Mouse (Mus musculus) midbrain, embryonic 15.5 days (tissue): Measurements from ENCODE around the gene Zmpste24. TPM values are rescaled to one million over a fixed set of nuclear protein-coding genes. Genes with fewer than 3 reads are reported as not detected.

Experiments
- ATAC-seq: fragments of 200-750 bp; cut with Nextera tagmentation; replicated peaks from 2 replicates; pipeline ENCODE4 v1.8.0; 2017; ENCODE audit warnings: moderate TSS enrichment
- H3K27ac ChIP-seq: fragments of 300-500 bp; sonication (generic); 2 replicates; pipeline ENCODE4 v1.5.1; 2015; ENCODE audit warnings: mild to moderate bottlenecking, inconsistent platforms
- H3K27me3 ChIP-seq: fragments of 300-500 bp; sonication (generic); replicated peaks from 2 replicates; pipeline ENCODE4 v1.6.1; 2015; ENCODE audit warnings: inconsistent platforms
- H3K36me3 ChIP-seq: fragments of 300-500 bp; sonication (generic); replicated peaks from 2 replicates; pipeline ENCODE4 v1.6.1; 2015; ENCODE audit warnings: inconsistent platforms
- H3K4me1 ChIP-seq: fragments of 300-500 bp; sonication (generic); 2 replicates; pipeline ENCODE4 v1.6.1; 2015; ENCODE audit warnings: inconsistent platforms
- H3K4me2 ChIP-seq: fragments of 300-500 bp; sonication (generic); 2 replicates; pipeline ENCODE4 v1.6.1; 2015; ENCODE audit warnings: inconsistent platforms, mild to moderate bottlenecking, moderate library complexity
- H3K4me3 ChIP-seq: fragments of 300-500 bp; sonication (generic); 2 replicates; pipeline ENCODE4 v1.5.1; 2015; ENCODE audit warnings: mild to moderate bottlenecking, inconsistent platforms
- H3K9ac ChIP-seq: fragments of 300-500 bp; sonication (generic); 2 replicates; pipeline ENCODE4 v1.6.1; 2015; ENCODE audit warnings: mild to moderate bottlenecking, inconsistent platforms
- H3K9me3 ChIP-seq: fragments of 300-500 bp; sonication (generic); 2 replicates; pipeline ENCODE4 v1.6.1; 2016; ENCODE audit warnings: inconsistent platforms
- WGBS: fragments of 180-500 bp; shearing (Covaris S2); methylation state at CpG from one replicate; pipeline ENCODE4 v1.1.7; 2015; ENCODE audit warnings: mixed read lengths; 5-methylcytosine and 5-hydroxymethylcytosine counted together
- polyA plus RNA-seq: library from polyadenylated mRNA; unstranded; fragments of >200 nt; fragmentation: Nextera tagmentation; extraction: Ambion mirVana; gene quantifications from 2 replicates; pipeline ENCODE4 v1.2.1, GENCODE M21; 2015

The Zmpste24 gene
- polyA plus RNA-seq, 1 experiment from 2014 or later: 22.5 TPM

DNA sequence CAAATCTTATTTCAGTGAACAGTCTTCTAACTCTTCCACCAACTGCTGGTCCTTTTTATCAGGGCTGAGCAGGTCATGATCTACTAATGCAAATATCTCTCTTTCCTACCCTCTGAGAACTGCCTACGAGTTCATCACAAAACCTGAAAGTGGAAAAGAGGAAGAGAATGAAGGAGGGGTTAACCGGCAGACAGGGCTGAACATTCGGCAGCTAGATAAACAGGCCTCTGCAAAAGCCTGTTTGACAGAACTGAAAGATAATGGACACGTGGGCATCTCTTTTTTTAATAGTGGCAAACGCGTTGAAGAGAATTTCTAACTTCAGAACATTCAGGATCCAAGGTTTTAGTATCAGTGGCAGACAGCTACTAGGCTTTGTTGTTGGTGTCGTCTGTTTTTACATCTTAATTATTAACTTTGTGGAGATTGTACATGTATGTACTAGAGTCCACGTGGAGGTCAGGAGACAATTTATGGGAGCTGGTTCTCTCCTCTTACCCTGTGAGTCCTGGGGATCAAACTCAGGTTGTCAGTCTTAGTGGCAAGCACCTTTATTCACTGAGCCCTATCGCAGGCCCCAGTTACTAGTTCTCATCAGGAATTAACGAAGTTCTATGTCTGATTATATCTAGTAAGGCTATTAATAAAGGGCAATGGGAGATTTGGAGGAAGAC lies 83.3 kb downstream of the Zmpste24 start:
- peaks cover 26% of the 10 kb centered on the region for H3K4me1 ChIP-seq
- no peaks in the 10 kb centered on the region for H3K36me3 ChIP-seq
- WGBS: 83% methylated on average over 10 of the region's 10 CpGs
- H3K27me3 ChIP-seq: no peaks in the 10 kb centered on the region
- no peak for ATAC-seq
- no peak overlapping the region for H3K9ac ChIP-seq
- no peak overlapping the region for H3K27ac ChIP-seq
- H3K4me3 ChIP-seq: 0 out of 2 replicates have a peak overlapping the region, but pooled peaks have one; percentile 98
- peak overlapping the region; percentile 81 for H3K4me2 ChIP-seq
- no peaks in the 10 kb centered on the region for H3K9me3 ChIP-seq

GRCm38 (mm10) chr4:121010770-121011549 lies 87.1 kb downstream of the Zmpste24 start:
- WGBS: 84% methylated on average over 11 of the region's 11 CpGs
- no peaks in the 10 kb centered on the region for H3K9me3 ChIP-seq
- no peak overlapping the region for H3K9ac ChIP-seq
- H3K27me3 ChIP-seq: no peaks in the 10 kb centered on the region
- H3K4me1 ChIP-seq: peaks cover 23% of the 10 kb centered on the region
- no peak for ATAC-seq
- no peaks in the 10 kb centered on the region for H3K36me3 ChIP-seq
- no peak overlapping the region for H3K4me2 ChIP-seq
- H3K27ac ChIP-seq: no peak overlapping the region
- H3K4me3 ChIP-seq: no peak overlapping the region

Other genes starting within 250 kb of the Zmpste24 start
- 25.4 and 27.0 TPM in 2 replicates for gene Rims3, start 243.4 kb downstream of the Zmpste24 start, polyA plus RNA-seq
- gene Exo5, start 173.2 kb downstream of the Zmpste24 start, polyA plus RNA-seq: 37.3 and 39.1 TPM in 2 replicates
- gene Zfp69, start 146.5 kb downstream of the Zmpste24 start, polyA plus RNA-seq: 7.9 and 8.5 TPM in 2 replicates
- gene Smap2, start 81.0 kb downstream of the Zmpste24 start, polyA plus RNA-seq: 45.1 and 46.6 TPM in 2 replicates
- gene Col9a2, start 58.9 kb downstream of the Zmpste24 start, polyA plus RNA-seq: 18.2 and 19.4 TPM in 2 replicates
- 0.25 TPM in 1 of 2 replicates, not detected in the other for gene Tmco2, start 11.0 kb upstream of the Zmpste24 start, polyA plus RNA-seq
- 31.0 and 33.2 TPM in 2 replicates for gene Rlf, start 116.8 kb upstream of the Zmpste24 start, polyA plus RNA-seq
- not detected in 2 replicates for gene Gm12888, start 226.7 kb upstream of the Zmpste24 start, polyA plus RNA-seq